Mouse (Mus musculus) gastrocnemius, adult 2 months (tissue): ENCODE data around the gene Tctn3. TPM values are rescaled to one million over a fixed set of nuclear protein-coding genes. Genes with fewer than 3 reads are reported as not detected.

ENCODE experiments used
- DNase-seq: peaks from one replicate; pipeline ENCODE4 v3.0.0; 2022
- H3K27ac ChIP-seq: fragments of 200-600 bp; 2 replicates; pipeline ENCODE4 v1.8.1; 2022; ENCODE audit warnings: mild to moderate bottlenecking
- H3K4me3 ChIP-seq: fragments of 200-600 bp; 2 replicates; pipeline ENCODE4 v1.8.1; 2022; ENCODE audit warnings: mild to moderate bottlenecking, moderate library complexity
- CTCF ChIP-seq: fragments of 200-600 bp; IDR thresholded peaks from 2 replicates; pipeline ENCODE4 v1.8.1; 2022; ENCODE audit warnings: antibody characterized with exemption, mild to moderate bottlenecking, moderate library complexity
- intact Hi-C: fragments of 180-260 bp; cut with DNase I; formaldehyde crosslinking; loops from one replicate; pipeline ENCODE4 v1.15.1; 2025
- total RNA-seq, 2 experiments: library from RNA; stranded (reverse); gene quantifications; 2 replicates each; pipeline ENCODE4 v1.2.3; 2021

Gene Tctn3
- total RNA-seq, 2 experiments from 2014 or later: 2.6 to 2.8 TPM

DNA sequence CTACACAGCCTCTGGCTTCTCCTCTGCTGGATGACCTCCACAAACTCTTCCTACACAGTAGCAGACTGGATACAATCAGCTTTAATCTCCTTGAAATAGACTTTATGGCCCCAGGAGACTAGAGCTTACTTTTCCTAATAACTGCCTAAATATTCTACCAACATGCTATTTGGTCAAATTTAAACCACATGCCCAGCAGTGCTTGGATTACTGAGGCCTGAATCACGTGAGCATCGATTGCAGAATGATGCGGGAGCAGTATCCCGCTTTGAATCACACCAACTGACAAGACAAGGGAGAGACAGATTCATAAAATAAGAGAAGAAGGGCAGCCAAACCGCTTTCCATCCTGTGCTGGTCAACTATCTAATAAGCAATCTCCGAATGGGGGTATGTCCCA lies 63.6 kb downstream of the Tctn3 start:
- intact Hi-C loops: no loop called here
- DNase-seq: no peak
- no peak for TF ChIP-seq CTCF
- H3K4me3 ChIP-seq: no peak overlapping the region
- no peak overlapping the region for H3K27ac ChIP-seq

Other genes with a start within 250 kb of the Tctn3 start
- gene Sorbs1, start 98.5 kb downstream of the Tctn3 start, total RNA-seq: 100 to 1,000 TPM; 158 to 227 TPM
- 1 to 10 TPM; 3.5 to 5.0 TPM for gene Aldh18a1, start 23.8 kb downstream of the Tctn3 start, total RNA-seq
- 10 to 100 TPM; 10.0 to 12.9 TPM for gene Entpd1, start 133 bp upstream of the Tctn3 start, total RNA-seq
- gene Cc2d2b, start 136.5 kb upstream of the Tctn3 start, total RNA-seq: not detected
- gene Ccnj, start 219.0 kb upstream of the Tctn3 start, total RNA-seq: 1 to 10 TPM; 2.9 to 3.8 TPM